Mouse (Mus musculus) kidney, postnatal 10 days (tissue): ENCODE measurements around the gene Nxnl1.

Experiments used
- DNase-seq: peaks from one replicate; pipeline ENCODE4 v3.0.0; 2021; ENCODE audit warnings: mixed read lengths

The Nxnl1 gene

DNA sequence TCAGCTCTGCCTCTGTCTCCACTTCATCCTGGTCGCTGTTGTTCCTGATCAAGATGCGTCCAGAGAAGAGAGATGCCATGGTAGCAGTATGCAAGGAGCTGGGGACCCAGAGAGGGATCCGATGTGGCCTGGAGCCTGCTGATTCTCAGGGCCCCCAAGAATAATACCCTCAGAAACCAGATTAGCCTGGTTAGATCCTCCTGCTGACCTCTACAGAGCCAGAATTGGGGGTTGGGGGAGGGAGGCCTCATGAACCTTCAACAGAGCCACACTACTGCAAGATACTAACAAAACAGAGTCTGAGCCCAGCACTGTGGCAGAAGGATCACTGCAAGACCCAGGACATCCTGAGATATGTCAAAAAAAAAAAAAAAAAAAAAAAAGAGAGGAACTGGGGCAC is at the start of gene Nxnl1:
Nxnl1 (minus strand) TSS at position 101 of the 400 bp plus-strand sequence.
- no peak for DNase-seq

DNA sequence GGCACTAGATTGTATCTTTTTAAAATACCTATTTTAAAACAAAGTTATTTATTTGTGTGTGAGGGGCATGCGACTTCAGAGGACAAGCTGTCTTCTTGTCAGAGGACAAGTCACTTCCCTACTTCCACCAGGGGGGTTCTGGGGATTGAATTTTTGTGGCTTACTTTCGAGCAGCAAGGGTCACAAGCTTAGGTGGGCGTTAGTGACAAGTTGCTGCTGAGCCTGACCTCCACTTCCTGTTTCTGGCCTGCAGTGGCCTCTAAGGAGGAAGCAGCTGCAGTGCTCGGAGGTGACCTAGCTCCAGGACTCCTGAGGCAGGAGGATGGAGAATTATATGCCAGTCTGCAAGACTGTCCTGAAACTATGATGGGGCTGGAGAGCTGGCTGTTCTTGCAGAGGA is 47.0 kb upstream of the Nxnl1 start:
- DNase-seq, result peak; percentile 24

DNA sequence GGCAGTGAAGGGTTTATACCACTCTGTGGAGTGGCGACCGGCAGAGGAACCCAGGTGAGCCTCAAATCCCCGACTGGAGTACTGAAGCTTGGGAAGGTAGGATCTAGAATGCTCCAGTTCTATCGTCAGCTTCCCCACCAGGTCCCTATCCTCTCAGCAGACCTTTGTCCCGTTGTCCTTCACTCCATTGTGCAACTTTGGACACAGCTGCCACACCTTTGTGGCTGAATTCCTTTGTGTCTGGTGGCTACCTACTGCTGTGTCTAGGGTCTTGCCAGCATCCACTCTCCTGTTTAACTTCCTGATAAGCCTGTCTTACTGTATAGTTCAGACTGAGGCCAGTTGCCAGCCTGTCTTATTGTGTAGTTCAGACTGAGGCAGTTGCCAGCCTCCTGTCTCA is 45.7 kb upstream of the Nxnl1 start:
- DNase-seq, result no peak

DNA sequence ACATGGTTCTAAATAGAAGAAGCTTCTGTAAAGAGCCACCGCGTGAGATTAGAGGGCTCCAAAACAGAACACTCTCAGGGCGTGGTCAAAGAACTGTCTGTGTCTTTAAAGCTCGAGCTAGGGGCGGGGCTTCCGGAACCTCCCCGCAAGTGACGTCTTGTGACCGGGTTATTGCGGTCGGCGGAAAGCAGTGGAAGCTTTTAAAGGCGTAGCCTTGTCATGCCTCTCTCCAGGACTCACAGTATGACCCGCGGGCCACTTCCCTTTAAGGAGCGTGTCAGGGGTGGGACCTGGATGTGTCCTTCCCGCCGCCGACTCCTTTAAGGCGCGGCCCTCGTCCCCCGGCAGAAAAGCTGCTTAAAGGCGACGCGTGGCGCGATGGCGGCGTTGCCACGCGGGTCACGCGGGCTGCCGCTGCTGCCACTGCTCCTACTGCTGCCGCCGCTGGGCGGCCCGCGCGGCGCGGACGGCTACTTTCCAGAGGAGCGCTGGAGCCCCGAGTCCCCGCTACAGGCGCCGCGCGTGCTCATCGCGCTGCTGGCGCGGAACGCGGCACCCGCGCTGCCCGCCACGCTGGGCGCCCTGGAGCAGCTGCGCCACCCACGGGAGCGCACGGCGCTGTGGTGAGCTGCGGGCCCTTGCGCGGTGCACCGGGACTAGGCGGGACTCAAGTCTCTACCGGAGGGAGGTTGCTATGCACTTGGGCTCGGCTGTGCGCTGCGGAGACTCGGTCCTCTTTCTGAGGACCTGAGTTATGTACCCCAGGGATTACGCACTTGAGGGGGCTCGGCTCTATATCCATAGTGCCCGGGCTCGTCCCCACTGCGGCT is 44.6 kb upstream of the Nxnl1 start, which contains the start of gene Colgalt1:
Colgalt1 (plus strand) TSS at position 177 of the 830 bp plus-strand sequence.
- DNase-seq, result peak; percentile 98

DNA sequence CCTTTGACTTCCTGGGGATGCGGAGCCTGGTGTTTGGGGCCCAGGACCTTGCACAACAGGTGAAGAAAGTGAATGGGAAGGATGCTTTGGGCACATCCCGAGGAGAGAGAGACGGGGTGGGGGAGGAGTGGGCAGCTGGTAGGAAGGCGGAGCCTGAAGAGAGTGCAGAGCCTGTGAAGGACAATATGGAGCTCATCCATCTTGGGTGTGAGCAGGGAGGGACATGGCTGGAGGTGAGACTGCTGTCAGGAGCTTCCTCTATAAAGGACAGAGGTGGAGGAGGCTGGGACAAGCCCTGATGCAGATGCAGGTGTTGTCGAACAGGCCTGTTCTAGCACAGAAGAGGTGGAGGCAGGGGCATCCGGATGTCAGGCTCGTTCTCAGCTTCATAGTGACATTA is 37.6 kb upstream of the Nxnl1 start:
- no peak for DNase-seq

DNA sequence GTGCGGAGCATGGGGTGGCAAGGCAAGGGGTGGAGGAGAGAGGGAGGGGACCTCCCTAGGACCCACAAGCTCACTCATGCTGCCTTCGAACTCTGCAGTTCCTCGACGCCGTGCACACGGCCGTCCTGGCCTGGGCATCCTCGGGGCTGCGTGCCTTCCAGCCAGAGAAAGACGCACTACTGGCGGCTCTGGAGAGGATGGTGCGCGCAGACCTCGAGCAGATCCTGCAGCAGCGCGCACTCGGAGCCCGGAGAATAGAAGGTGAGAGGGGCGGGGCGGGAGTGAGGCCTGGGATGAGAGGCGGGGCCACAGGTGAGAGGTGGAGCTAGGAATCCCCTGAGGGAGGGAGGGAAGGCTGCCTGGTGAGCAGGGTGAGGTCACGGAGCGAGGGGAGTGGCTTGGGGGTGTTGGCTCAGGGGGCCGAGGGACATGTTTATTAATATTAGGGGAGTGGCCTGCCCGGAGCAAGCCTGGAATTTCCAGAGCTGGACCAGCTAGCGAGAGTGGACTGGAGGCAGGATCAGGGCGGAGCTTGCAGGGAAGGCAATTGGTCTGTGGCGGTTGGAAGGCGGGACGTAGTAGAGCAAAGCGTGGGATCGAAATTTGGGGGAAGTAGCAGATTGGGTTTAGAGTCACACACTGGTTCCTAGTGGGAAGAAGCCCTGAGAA is 36.4 kb upstream of the Nxnl1 start:
- DNase-seq, result peak; percentile 91

DNA sequence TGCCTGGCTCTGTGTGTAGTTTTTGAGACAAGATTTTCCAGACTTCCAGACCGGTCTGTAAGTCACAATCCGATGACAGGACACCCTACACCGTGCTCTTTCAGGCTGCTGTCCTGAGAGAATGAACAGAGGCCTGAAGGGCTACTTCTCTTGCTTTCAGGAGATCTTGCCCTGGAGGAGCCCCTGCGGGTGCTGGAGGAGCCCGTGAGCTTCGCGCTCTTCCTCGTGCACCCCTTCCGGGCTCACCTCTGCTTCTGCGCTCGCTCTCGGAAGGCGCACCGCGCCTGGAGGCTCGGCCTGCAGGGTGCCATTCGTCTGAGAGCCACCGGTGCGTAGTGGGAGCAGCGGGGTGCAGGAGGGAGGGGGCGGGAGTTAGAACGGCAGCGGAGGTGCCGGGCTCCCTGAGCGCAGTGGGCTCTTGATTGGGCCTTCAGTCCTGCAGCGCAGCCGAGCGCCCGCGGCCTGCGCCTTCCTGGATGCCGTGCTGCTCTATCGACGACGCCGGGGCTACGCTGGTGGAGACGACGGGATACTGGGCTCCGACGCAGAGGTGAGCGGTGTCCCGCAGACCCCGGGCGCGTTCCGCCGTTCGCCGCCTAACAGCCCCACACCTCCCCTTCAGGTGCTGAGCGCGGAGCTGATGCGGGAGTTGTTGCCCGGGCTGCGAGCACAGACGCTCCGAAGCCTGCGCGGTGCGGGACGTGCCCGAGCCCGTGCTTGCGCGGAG is 35.7 kb upstream of the Nxnl1 start:
- DNase-seq, result peak; percentile 33

DNA sequence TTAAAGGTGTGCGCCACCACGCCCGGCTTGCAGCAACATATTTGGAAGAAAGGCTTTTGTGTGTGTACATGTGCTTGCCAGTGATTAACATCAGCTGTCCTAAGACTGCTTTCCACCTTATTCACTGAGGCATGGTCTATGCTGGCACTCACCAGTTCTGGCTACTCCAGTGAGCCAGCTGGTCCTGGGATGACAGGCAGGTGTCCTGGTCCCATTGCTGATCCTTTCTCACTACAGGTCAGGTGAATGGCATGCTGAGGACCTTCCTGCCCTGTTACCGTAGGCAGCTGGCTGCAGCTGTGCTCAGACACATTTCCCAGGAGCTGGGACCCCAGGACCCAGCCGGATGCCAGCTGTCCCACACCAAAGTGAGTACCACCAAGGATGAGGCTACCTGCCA is 32.4 kb upstream of the Nxnl1 start:
- no peak for DNase-seq

DNA sequence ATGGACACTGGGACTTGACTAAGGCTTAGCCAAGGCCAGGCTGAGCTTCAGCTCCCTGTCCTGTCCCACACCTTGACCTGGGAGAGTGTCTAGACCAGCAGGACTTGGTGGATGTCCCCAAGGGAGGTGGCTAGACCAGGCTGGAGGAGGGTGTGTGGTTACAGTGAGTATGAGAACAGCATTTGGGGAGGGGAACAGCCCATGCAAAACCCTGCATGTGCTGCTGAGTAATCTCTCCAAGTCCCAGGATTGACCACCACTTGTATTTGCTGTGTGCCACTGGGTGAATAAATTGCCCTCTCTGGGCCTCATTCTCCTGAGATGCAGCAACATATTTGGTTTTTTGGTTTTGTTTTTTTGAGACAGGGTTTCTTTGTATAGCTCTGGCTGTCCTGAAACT is 32.0 kb upstream of the Nxnl1 start:
- no peak for DNase-seq

DNA sequence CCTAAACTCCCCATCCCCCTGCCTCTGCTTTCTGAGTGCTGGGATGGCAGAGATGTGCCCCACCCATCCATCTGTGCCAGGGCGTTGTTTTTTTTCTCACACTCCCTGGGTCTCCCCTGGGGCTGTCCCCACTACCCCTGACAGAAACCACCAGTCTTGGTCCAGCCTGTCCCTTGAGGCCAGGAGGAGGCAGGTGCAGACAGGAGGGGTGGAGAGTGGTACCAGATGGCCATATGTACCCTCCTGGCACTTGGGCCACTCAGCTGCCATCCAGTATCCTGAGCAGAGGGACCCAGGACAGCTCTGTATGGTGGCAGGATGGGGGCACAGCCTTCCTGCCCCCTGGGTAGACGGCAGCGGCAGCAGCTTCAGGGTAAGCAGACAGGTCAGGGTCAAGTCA is 31.1 kb upstream of the Nxnl1 start, which contains the start of gene Fam129c:
Fam129c (plus strand) TSS at position 198 of the 400 bp plus-strand sequence.
- no peak for DNase-seq

DNA sequence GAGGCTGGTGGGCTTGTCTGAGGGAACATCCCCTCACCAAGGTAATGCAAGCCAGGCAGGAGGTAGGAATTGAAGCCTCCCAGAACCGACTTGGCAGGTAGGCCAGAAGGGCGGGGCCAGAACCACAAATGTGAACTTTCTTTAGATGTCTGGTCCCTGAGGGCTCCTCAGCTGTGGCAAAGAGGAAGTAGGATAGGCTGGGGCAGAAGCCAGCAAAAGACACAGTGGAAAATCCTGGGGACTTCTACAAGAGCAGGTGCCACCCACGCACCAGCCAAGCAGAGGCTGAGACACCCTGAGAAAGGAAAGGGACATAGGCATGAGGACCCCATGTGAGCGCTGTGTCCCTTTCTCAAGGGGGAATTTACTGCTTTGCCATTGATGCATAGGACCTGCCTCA is 30.4 kb upstream of the Nxnl1 start:
- DNase-seq, result no peak

DNA sequence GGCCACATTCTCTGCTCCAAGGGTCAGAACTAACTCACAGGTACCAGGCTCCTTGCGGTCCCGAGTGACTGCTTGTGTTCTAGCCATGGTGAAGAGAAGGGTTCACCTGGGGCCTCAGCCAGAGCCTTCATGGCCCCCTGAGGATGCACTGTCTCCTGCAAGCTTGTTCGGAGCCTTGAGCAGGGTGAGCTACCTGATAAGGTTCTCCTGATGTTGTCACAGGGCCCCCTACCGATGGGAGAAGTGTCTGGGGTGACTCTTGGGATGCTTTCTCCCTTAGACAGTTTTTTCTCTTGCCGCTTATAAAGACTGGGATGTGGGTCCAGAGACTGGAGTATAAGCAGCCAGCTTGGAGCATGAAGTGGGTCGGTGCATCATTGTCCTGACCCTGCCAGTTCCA is 30.0 kb upstream of the Nxnl1 start:
- DNase-seq, result no peak

DNA sequence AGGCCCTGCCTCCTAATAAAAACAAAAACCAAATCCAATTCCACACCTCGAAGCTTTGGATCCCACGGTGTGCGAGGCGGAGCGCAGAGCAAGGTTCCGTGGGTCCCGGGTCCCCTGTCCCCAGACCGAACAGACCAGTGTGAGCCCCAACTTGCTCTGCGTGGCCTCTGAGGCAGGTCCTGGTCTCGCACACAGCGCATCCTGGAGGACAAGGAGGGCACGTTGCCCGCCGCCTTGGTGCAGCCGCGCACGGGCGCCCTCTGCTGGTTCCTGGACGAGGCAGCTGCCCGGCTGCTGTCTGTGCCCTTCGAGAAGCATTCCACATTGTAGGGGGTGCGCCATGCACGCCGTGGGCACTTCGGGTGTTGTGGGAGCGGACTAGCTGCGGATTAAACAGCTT is 29.5 kb upstream of the Nxnl1 start:
- peak; percentile 95 for DNase-seq

DNA sequence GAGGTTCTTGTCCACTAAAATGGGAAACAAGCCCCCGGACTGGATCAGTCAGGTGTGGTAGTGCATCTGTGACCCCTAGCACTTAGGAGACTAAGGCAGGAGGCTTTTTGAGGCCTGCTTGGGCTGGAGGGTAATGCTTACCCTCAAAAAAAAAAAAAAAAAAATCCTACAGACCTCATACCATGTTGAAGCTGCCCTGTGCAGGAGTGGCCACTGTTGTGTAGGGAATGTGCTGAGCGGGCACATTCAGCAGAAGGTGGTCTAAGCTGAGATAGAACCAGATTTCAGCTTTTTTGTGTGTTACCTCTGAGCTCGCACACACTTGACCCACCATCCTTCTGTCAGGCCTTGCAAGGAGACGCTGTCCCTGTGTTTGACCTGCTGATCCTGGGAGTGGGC is 27.9 kb upstream of the Nxnl1 start:
- DNase-seq, result no peak

DNA sequence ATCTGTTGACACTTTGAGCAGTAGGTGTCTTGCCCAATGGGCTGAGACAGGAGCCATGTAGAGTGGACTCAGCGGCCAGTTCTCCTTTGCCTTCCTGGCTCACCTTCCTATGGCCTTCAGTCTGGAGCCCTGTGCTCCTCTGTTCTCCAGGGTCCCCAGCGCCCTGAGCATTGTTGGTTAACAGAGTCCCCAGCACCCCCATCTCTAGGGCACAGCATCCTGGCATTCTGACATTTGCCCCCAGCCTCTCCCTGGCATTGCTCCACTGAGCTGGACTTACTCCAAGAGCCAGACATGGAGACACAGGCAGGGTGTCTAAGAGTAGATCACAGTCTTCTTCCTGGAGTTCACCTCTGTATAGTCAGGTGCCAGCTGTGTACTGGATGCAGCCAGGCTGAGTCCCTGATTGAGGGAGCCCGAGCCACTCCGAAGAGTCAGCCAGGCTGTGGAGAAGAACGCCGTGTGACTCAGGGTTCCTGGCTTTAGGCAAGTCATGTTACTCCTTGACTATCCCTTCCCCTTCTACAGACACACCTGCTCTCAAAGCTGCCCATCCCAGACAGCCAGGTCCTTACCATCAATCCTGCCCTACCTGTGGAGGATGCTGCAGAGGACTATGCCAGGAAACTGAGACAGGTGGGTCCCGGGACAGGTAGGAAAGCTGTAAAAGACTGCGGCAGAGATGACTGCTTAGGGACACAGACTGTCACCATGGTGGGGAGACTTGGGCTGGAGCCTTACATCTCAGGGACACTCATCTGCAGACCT is 27.3 kb upstream of the Nxnl1 start:
- DNase-seq, result peak; percentile 52

DNA sequence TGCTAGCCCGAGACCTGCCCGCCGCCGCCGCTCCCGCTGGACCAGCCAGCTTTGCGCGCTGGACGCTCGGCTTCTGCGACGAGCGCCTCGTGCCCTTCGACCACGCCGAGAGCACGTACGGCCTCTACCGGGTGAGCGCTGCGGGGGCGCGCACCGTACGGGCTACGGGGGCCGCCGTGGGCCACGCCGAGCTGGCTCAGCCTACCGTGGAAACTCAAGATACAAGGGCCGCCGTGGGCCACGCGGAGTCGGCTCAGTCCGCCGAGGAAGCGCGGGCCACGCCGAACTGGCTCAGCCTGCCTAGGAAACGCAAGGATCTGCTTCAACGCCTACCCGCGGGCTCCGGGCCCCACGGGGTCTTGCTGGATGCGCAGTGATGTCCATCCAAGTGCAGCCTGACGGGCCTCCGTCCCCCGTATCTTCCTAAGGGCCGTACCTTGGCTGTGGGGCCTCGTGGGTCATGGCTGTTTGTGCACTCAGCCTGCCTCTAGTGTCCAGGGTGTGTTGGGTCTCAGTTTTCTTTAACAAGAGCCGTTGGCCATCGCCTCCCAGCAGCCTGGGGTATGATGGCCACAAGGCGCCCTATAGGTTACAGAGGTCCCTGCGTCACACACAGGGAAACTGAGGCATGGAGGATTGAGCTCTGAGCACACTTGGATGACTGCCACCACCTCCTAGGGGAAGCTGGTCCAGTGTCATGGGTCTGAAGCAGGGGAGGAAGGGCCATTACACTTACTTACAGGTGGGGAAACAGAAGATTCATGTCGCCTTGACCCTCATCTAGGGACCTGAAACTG is 26.2 kb upstream of the Nxnl1 start:
- peak; percentile 88 for DNase-seq

DNA sequence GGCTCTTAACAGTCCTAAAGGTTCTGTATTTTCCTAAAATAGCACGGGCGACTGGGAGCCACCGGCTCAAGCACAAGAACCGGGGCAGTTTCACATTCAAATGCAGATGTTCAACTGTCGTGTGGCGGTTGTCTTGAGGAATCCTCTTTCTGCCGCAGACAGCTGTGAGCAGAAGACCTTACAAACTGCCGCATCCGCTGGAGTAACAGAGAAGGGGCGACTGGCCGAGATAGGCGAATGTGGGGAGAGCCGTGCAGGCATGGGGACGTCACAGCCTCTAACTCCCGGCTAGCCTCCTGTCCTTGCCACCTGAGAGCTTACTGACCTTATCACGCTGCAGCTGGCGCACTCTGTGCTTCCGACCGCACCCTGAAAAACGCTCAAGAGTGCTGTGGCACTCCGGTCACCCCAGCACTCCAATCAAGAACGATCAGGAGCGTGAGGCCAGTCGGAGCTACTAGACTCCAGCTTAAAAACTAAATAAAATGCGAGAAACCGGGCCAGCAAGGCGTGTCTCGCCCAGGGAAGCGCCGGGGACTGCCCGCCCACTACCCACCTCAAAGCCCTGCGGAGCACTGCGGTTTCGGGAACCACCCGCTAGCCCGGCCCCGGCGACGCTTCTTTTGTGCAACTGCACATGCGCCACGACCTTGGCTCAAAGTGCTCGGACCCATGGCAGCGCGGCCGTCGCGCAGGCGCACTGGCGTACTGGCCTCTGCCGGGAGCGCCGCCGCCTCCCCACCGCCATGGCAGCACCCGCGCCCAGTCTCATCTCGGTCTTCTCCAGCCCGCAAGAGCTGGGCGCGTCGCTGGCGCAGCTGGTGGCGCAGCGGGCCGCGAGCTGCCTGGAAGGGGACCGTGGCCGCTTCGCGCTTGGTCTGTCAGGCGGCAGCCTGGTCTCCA is 25.3 kb upstream of the Nxnl1 start, which contains the start of gene Pgls:
Pgls (plus strand) TSS at position 706 of the 903 bp plus-strand sequence.
- peak; percentile 98 for DNase-seq

DNA sequence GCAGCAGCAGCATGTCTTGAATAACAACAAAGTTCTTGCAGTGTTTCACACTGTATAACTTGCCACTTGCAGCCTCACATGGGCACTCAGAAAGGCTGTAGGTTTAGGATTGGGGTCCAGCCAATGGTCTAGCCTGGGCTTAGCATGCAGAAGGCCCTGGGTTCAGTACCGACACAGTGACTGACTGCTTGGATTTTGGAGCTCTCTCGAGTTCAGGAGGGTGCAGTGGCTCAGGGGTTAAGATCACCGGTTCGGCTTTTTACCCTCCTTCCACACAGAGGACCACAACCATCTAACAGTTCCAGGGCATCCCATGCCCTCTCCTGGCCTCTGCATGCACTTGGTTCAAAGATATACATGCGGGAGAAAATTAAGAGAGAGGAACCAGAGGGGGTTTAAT is 24.6 kb upstream of the Nxnl1 start:
- DNase-seq, result no peak

DNA sequence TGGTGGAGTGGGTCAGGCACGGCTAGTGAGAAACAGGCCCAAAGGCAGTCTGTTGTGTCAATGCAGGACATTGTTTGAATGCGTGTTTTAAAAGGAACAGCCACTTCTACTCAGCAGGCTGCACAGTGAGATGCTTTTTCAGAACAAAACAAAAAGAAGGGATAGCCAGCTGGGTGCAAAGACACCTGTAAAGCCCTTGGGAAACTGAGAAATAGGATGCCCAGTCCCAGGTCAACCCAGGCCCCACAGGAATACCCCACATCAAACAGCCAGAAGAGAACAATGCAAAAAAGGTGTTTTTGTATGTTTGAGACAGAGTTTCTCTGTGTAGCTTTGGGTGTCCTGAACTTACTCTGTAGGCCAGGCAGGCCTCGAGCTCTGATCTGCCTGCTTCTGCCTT is 22.4 kb upstream of the Nxnl1 start:
- no peak for DNase-seq

DNA sequence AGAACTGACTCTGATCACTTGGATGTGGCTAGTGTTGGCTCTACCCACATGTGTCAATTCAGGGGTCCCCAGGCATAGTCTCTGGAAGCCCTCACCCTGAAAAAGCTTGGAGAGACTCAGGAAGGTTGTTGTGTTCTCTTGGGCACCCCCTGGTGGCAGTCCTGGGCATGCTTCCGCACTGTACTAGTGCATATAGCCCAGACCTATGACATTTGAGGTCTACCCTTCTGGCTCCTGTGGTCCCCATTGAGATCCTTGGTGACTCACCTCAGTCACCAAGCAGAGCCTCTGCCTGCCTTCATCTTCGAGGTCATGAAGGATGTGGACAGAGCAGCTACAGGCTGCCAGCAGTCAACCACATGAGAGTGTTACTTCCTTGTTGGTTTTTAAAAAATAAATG is 20.5 kb upstream of the Nxnl1 start:
- DNase-seq, result peak; percentile 75

DNA sequence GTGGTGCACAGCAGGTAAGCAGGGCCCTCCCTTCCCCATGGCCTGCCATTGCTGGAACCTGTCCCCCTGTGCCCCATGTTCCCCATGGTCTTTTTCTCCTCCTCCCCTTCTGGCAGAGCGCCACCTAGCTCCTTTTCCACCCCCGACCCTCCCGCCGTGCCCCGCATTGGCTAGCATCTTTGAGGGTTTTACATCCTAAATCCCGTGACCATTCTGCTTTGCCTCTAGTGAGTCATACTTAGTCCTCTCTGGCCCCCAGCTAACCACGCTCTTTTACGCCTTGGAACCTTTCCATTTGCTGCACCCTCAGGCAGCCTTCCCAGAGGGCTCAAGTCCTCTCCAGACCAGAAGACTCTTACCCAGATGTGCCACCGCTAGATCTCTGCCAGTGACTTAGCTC is 13.8 kb upstream of the Nxnl1 start:
- DNase-seq, result no peak
